Mouse (Mus musculus) gastrocnemius, adult 8-10 months (tissue): ENCODE data around the gene Gm11146. TPM values are rescaled to one million over a fixed set of nuclear protein-coding genes. Genes with fewer than 3 reads are reported as not detected.

Experiments
- DNase-seq, 2 experiments: peaks; one replicate each; pipeline ENCODE4 v3.0.0; 2022; ENCODE audit warnings: low spot score in 2 of 2
- total RNA-seq, 4 experiments: library from RNA; stranded (reverse); gene quantifications; 2 replicates each; pipeline ENCODE4 v1.2.4; 2022

Gene Gm11146
- total RNA-seq = not detected

DNA sequence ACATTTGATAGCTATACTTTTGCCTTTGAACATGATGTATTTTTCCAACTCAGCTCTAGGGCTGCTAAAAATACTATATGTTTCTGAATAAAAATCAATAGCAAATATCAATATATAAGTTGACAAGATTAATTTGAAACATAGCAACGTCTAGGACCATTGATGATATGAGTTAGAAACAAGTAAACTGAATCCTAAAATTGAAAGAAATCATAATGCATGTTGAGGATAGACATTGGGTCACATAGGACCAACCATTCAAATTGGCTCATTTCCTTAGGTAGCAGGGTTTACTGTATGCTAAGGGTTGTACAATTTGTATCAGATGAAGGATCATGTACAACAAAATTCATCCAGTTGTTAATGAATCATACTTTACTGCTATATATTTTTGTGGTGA is at the start of gene Gm11146:
Gene Gm11146, minus strand, starts transcription at position 101 of the 400 bp plus-strand sequence.
- DNase-seq = no peak

DNA sequence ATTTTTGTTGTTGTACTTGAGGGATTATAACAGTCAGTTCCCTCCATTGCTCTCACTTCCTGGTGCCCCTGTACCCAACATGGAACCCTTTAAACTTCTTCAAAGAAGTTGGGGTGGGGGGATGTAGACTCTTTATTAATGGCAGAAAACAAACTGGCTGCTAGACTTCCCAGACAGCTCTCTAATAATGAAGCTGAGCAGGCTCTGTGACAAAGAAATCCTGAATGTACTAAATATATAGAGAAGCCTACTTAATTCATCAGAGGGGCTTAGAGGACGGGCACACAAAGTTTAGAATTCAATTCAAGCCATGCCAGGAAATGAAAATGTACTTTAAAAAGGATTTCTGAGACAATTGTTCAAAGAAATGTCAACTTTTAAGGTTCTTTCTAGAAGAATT is 48.7 kb upstream of the Gm11146 start:
- DNase-seq = no peak

DNA sequence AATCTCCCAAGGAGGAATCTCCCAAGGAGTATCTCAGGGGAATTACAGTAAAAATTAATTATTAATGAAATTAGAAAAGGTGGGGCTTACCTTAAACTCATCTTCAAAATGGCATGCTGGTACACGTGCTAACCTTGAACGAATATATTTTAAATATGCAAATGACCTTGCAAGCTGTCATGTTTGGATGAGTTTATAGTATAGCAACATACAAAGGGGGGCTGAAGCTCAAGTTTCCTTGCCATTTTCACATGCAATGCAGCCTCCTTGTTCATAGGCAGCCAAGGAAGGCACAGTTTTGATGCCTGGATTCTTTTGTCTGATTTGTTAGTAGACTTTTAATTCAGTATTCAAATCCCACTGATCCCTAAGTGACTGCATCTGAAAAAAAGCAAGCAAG is 47.1 kb upstream of the Gm11146 start:
- no peak for DNase-seq

- no peak for DNase-seq
Measured at GRCm38 (mm10) chr16:77648181-77648580, 46.3 kb upstream of the Gm11146 start.

- DNase-seq = no peak
Measured at GRCm38 (mm10) chr16:77646146-77646545, 44.3 kb upstream of the Gm11146 start.

DNA sequence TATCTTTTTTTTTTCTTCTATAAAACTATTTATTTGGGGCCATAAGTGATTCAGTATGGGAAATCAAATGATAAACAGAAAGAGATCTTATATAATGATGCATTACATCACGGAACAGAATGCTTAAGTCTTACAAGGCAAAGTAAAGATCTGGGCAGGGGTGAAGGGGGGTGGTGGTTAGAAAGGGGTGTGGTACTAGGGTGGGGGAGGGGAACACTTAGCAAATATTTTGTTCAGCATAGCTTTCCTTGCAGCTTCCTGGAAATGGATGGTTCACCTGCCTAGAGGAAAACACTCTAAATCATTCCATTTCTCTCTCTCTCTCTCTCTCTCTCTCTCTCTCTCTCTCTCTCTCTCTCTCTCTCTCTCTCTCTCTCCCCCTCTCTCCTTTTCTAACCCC is 43.1 kb upstream of the Gm11146 start:
- no peak for DNase-seq

DNA sequence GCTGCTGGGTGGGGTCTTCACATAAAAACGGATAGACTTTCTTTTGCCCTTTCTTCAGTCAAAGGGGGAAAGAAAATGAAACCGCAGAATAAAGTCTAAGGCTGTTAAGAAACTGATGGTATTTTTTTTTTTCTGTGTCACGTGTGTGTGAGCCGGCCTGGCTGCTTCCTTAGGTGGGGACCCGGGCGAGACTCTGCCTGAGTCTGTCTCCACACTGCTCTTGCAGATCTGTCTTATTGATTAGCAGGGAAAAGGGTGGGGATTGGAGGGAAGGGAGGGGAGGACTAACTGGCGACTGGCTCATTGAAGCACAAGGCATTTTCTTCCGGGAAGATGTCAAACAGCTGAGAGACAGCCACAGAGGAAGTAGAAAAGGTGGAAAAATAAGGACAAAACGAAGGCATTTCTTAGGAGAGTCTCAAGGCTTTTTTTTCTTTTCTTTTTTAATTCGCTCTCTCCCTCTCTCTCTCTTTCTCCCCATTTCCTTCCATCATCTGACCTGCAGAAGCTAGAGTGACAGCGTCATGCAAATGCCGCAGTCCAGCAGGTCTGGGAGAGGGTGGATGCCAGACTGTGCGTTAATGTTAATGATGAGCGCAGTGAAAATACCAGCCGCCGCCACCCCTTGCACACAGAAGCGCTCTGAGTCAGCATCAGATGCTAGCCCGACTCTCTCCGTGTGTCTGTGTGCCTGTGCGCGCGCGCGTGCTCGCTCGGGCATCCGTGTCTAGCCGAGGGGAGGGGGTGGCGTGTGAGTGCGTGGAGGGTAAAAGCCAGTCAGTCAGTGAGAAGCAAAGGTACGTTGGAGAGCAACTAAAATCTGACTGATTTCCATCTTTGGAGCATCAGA is 42.2 kb upstream of the Gm11146 start:
- DNase-seq = peak; percentile 11 to 23

DNA sequence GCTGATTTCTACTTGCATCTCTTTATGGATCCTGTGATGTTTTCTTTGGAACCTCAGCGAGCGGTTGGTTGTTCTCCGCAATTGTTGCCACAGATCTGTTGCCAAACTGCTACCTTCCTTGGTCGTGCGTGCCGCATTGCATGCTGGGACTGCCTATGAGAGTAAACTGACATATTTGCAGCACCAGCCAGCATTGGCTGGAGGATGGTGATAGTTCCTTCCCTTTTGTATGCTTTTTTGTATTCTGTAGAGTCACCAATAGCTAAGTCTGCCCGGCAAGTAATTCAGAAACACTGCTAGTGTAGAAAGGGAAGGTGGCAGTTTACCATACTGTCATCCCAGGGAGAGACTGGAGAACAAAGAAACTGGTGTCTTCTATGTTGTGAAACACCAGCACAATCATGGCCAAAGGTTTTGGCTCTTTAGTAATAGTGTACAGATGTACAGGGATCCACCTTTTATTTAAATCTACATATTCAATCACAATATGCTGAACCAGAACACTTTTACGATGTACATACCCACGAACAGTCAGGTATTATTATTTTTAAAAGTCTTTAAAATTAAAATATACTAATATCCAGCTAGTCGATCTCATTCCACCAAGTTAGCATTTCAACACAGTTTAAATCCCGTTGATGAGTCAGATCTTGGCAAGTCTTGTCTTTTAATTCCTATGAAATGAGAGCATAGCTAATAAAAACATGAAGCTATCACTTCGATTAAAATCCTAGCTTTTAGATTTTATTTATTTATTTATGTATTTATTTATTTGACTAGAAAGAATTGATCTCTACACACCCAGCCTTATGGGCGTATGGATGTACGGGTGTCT is 41.4 kb upstream of the Gm11146 start:
- DNase-seq = no peak

- no peak for DNase-seq
Measured at GRCm38 (mm10) chr16:77636497-77636896, 34.6 kb upstream of the Gm11146 start.

- no peak for DNase-seq
Measured at GRCm38 (mm10) chr16:77632315-77632881, 30.5 kb upstream of the Gm11146 start.

DNA sequence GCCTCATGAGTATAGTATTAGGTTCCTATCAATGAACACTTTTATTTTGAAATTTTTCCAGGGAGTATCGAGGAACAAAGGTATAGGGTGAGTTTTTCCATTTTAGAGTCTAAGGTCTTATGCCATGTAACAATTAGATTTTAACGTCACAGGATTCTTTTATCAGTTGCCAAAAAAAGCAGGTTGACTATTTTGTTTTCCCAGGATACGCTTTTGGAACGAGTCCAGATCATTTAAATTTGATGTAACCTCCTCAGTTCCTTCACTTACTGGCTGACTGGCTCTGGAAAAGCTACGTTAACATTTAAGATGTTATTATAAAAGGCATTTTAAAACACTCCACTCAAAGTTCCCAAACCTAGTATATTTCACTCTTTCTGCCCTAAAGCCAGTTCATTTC is 20.8 kb upstream of the Gm11146 start:
- DNase-seq = no peak

GRCm38 (mm10) chr16:77602581-77602980 is 687 bp upstream of the Gm11146 start:
- DNase-seq = no peak

- no peak for DNase-seq
Measured at GRCm38 (mm10) chr16:77598787-77599186, 3.1 kb downstream of the Gm11146 start.

DNA sequence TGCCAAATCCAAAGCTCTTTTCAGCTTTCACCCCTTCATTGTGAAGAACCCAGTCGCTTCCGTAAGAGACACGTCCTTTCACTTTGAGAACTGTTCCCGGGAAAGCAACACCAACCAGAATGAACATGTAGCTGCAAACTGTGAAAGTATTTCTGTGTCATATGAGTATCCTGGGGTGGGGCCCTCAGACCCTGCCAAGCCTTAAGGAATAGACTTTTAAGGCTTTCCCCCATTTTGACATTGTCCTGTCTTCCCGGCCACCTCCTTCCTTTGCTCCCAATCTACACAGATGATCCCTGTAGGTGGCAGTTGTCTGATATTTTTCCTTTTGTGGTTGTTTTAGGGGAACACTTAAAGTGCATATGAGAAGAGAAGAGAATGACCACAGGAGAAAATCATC is 5.3 kb downstream of the Gm11146 start:
- DNase-seq = peak; percentile 20 to 22

GRCm38 (mm10) chr16:77595661-77596060 is 6.2 kb downstream of the Gm11146 start:
- no peak for DNase-seq

GRCm38 (mm10) chr16:77594553-77594952 is 7.3 kb downstream of the Gm11146 start:
- peak; percentile 71 to 75 for DNase-seq

GRCm38 (mm10) chr16:77593828-77594421 is 8.0 kb downstream of the Gm11146 start:
- peak; percentile 50 to 58 for DNase-seq

GRCm38 (mm10) chr16:77592986-77593385 is 8.9 kb downstream of the Gm11146 start:
- no peak for DNase-seq

- DNase-seq = no peak
Measured at GRCm38 (mm10) chr16:77573036-77573435, 28.9 kb downstream of the Gm11146 start.

GRCm38 (mm10) chr16:77569457-77569856 is 32.4 kb downstream of the Gm11146 start:
- DNase-seq = no peak

GRCm38 (mm10) chr16:77568384-77568783 is 33.5 kb downstream of the Gm11146 start:
- DNase-seq = no peak

- no peak for DNase-seq
Measured at GRCm38 (mm10) chr16:77562852-77563251, 39.0 kb downstream of the Gm11146 start.
